Mouse (Mus musculus): ENCODE results near the gene Prmt8. TPM values are rescaled to one million over a fixed set of nuclear protein-coding genes. Genes with fewer than 3 reads are reported as not detected.

Gene Prmt8
- polyA plus RNA-seq, 1 experiment from 2014 or later: not detected

DNA sequence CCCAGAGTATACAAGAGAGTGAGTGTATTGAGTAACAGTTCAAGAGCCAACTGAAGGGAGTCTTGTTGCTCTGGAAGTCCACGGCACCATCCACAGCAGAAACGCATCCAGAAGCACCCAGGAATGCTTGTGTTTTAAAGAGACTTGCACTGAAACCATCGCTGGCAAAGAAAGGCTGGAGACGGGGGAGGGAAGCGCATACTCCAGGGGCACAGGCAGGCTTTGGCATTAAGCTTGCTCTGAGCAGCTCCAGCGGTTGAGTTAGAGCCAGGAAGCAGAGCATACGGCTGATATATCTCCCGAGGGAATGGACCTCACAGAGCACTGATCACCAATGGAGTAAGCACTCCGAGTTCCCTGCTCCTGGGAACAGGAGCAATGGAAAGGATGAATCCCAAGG lies 91.0 kb downstream of the Prmt8 start:
- Histone ChIP-seq H3K4me2 (replicated peaks; ENCODE audit: low read depth, low read length) (no peak overlapping the region), H3K27me3 (ENCODE audit: insufficient read depth, low read length) (0 out of 2 replicates have a peak, but pooled peaks cover 3% of the 10 kb centered on the region), H3K4me1 (ENCODE audit: insufficient read depth, low read length) (no peaks in the 10 kb centered on the region), H3K36me3 (ENCODE audit: insufficient read depth, low read length) (no peaks in the 10 kb centered on the region), H3K4me3 (ENCODE audit: low read length) (no peak overlapping the region), H3K9me3 (ENCODE audit: low read length) (no peaks in the 10 kb centered on the region), H3K27ac (ENCODE audit: low read length) (no peak overlapping the region), H3K9ac (replicated peaks; ENCODE audit: low read length) (no peak overlapping the region)
- 73% methylated on average over 9 of the region's 9 CpGs for WGBS
- ATAC-seq (ENCODE audit: low FRiP score, low TSS enrichment): no peak

DNA sequence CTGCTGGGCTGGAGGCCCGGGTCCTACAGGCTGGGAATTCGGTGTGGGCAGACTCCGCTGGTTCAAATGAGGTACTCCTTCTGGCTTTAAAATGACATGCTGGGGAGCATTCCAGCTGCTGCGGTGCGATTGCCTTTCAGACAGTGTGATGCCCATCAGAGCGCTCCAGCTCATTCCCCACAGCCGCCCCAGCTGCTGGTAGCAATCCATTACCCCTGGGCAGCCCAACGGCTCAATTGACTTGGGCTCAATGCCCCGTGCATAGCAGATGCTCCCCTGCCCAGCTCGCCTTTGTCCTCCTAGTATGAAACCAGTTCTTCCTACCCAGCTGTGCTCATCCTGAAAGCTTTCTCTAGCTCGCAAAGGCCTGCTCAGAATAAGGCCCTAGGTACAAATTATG lies 92.4 kb downstream of the Prmt8 start:
- 74% methylated on average over 11 of the region's 11 CpGs for WGBS
- no peak overlapping the region for H3K4me3 ChIP-seq (ENCODE audit: low read length)
- H3K9ac ChIP-seq (replicated peaks; ENCODE audit: low read length): no peak overlapping the region
- H3K4me2 ChIP-seq (replicated peaks; ENCODE audit: low read depth, low read length): no peak overlapping the region
- ATAC-seq (ENCODE audit: low FRiP score, low TSS enrichment): no peak
- H3K9me3 ChIP-seq (ENCODE audit: low read length): no peaks in the 10 kb centered on the region
- no peaks in the 10 kb centered on the region for H3K36me3 ChIP-seq (ENCODE audit: insufficient read depth, low read length)
- H3K27ac ChIP-seq (ENCODE audit: low read length): no peak overlapping the region
- H3K4me1 ChIP-seq (ENCODE audit: insufficient read depth, low read length): no peaks in the 10 kb centered on the region
- no peaks in the 10 kb centered on the region for H3K27me3 ChIP-seq (ENCODE audit: insufficient read depth, low read length)

DNA sequence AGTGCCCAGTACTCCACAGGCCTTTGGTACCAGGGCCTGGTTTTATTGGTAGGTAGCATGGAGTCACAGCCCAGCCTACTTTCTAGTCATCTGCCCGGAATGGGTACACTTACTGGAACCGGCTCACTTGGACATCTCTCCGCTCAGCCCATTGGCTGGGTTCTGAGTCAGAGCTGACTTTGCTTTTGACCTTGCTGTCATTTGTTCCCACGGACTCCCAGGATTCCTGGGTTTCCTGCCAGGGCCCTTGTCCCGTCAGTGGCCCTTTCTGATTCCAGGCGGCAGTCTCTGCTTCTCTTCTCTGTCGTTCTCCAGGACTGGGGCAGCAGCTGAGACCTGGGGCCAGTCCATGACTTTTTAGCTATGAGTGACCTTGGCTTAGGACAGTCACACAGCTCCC lies 97.2 kb downstream of the Prmt8 start:
- 78% methylated on average over 7 of the region's 7 CpGs for WGBS
- no peak for ATAC-seq (ENCODE audit: low FRiP score, low TSS enrichment)

DNA sequence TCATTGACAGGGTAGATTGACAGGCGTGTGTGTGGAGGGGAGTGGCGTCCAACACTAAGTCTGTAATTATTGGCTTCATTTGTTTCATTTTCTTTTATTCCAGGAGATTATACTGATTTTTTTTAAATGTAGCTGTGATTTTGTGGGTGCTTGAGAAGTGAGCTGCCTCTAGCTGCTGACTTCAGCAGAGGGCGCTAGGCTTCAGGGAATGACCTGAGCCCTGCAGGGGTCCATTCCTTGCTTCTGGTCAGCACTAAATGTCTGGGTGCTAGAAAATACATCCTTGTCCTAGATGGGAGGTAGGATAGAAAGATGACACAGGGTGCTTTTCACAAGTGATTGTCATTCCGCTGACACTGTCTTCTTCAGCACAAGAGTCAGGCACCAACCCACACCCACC lies 99.2 kb downstream of the Prmt8 start:
- no peaks in the 10 kb centered on the region for H3K4me1 ChIP-seq (ENCODE audit: insufficient read depth, low read length)
- H3K9ac ChIP-seq (replicated peaks; ENCODE audit: low read length): no peak overlapping the region
- WGBS: 92% methylated on average over 4 of the region's 4 CpGs
- H3K4me3 ChIP-seq (ENCODE audit: low read length): no peak overlapping the region
- ATAC-seq (ENCODE audit: low FRiP score, low TSS enrichment): no peak
- H3K27me3 ChIP-seq (ENCODE audit: insufficient read depth, low read length): no peaks in the 10 kb centered on the region
- no peak overlapping the region for H3K4me2 ChIP-seq (replicated peaks; ENCODE audit: low read depth, low read length)
- H3K9me3 ChIP-seq (ENCODE audit: low read length): no peaks in the 10 kb centered on the region
- H3K27ac ChIP-seq (ENCODE audit: low read length): no peak overlapping the region
- H3K36me3 ChIP-seq (ENCODE audit: insufficient read depth, low read length): no peaks in the 10 kb centered on the region

More for the DNA sequence above, 97.2 kb downstream of the Prmt8 start:
- Histone ChIP-seq H3K4me3 (ENCODE audit: low read length) (no peak overlapping the region), H3K27ac (ENCODE audit: low read length) (no peak overlapping the region), H3K9ac (replicated peaks; ENCODE audit: low read length) (no peak overlapping the region), H3K36me3 (ENCODE audit: insufficient read depth, low read length) (no peaks in the 10 kb centered on the region), H3K4me2 (replicated peaks; ENCODE audit: low read depth, low read length) (no peak overlapping the region), H3K9me3 (ENCODE audit: low read length) (no peaks in the 10 kb centered on the region), H3K4me1 (ENCODE audit: insufficient read depth, low read length) (no peaks in the 10 kb centered on the region), H3K27me3 (ENCODE audit: insufficient read depth, low read length) (no peaks in the 10 kb centered on the region)

DNA sequence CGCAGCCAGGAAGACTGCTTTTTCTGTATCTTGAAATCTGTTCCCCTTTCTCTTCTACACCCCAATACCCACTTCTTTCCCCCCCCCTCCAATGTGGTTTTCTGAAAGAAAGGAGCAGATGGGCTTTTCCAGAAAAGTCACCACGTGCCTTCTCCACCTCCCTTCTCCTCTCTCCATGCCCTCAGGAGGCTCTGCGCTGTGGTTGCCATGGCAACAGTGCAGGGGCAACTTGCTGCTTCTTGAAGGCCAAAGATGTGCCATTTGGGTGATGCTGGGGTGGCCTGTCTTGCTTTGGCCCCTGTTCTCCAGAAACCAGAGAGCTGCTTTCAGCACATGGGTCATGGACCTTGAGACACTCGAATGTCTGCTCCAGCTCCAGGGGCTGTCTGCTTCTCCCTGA lies 100.0 kb downstream of the Prmt8 start:
- Histone ChIP-seq H3K36me3 (ENCODE audit: insufficient read depth, low read length) (no peaks in the 10 kb centered on the region), H3K4me3 (ENCODE audit: low read length) (no peak overlapping the region), H3K4me2 (replicated peaks; ENCODE audit: low read depth, low read length) (no peak overlapping the region), H3K27me3 (ENCODE audit: insufficient read depth, low read length) (no peaks in the 10 kb centered on the region), H3K9me3 (ENCODE audit: low read length) (no peaks in the 10 kb centered on the region), H3K9ac (replicated peaks; ENCODE audit: low read length) (no peak overlapping the region), H3K27ac (ENCODE audit: low read length) (no peak overlapping the region), H3K4me1 (ENCODE audit: insufficient read depth, low read length) (no peaks in the 10 kb centered on the region)
- ATAC-seq (ENCODE audit: low FRiP score, low TSS enrichment): no peak
- 66% methylated on average over 4 of the region's 4 CpGs for WGBS

DNA sequence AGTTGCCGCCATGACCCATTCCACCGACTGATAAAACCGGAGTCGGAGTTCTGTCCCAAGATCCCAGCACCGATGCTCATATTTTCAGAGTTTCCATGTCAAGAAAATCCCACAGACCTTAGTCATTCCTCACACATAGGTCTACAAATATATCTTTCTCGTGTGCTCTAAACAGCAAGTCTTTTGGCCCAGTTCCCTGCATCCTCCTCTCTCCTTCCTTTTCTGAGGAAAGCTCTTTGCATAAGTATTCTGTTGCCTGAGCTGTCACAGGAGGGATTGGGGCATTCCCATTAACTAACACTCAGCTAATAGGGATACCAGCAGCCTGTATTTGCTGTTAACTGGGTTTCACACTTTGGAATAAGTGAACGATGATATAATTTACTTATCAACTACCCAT lies 106.0 kb downstream of the Prmt8 start:
- Histone ChIP-seq H3K4me3 (ENCODE audit: low read length) (no peak overlapping the region), H3K27me3 (ENCODE audit: insufficient read depth, low read length) (no peaks in the 10 kb centered on the region), H3K9me3 (ENCODE audit: low read length) (no peaks in the 10 kb centered on the region), H3K36me3 (ENCODE audit: insufficient read depth, low read length) (no peaks in the 10 kb centered on the region), H3K4me1 (ENCODE audit: insufficient read depth, low read length) (0 out of 2 replicates have a peak, but pooled peaks cover 3% of the 10 kb centered on the region), H3K4me2 (replicated peaks; ENCODE audit: low read depth, low read length) (no peak overlapping the region), H3K27ac (ENCODE audit: low read length) (no peak overlapping the region), H3K9ac (replicated peaks; ENCODE audit: low read length) (no peak overlapping the region)
- WGBS: 79% methylated on average over 7 of the region's 7 CpGs
- no peak for ATAC-seq (ENCODE audit: low FRiP score, low TSS enrichment)

DNA sequence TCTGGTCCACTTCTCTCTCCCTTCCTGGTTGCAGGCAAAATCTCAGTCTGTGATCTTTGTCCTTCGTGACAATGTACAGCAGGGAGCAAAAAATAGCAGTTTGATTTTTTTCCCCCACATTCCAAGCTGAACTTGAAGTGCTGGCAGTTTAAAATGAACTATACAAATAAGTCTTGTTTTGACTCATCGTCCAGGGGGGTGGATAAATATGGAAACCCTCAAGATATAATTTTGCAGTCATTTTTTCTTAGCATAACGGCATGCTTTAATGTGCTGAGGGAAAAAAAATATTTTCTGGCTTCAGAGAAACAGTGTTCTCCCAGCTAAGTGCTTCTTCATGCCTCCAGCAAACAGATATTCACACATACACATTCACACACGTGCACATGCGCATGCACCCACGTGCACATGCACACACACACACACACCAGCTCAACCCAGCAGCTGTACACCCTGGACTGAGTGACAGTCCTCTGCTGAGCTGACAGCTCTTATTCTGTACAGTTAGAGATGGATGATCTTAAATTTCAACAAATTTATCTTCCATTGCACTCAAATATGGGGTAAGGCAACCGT lies 107.5 kb downstream of the Prmt8 start:
- H3K4me1 ChIP-seq (ENCODE audit: insufficient read depth, low read length): 0 out of 2 replicates have a peak, but pooled peaks cover 3% of the 10 kb centered on the region
- H3K27ac ChIP-seq (ENCODE audit: low read length): no peak overlapping the region
- H3K4me2 ChIP-seq (replicated peaks; ENCODE audit: low read depth, low read length): no peak overlapping the region
- no peaks in the 10 kb centered on the region for H3K36me3 ChIP-seq (ENCODE audit: insufficient read depth, low read length)
- ATAC-seq (ENCODE audit: low FRiP score, low TSS enrichment): no peak
- WGBS: 78% methylated on average over 7 of the region's 7 CpGs
- no peak overlapping the region for H3K9ac ChIP-seq (replicated peaks; ENCODE audit: low read length)
- H3K4me3 ChIP-seq (ENCODE audit: low read length): no peak overlapping the region
- 0 out of 2 replicates have a peak, but pooled peaks cover under 1% of the 10 kb centered on the region for H3K9me3 ChIP-seq (ENCODE audit: low read length)
- H3K27me3 ChIP-seq (ENCODE audit: insufficient read depth, low read length): no peaks in the 10 kb centered on the region

DNA sequence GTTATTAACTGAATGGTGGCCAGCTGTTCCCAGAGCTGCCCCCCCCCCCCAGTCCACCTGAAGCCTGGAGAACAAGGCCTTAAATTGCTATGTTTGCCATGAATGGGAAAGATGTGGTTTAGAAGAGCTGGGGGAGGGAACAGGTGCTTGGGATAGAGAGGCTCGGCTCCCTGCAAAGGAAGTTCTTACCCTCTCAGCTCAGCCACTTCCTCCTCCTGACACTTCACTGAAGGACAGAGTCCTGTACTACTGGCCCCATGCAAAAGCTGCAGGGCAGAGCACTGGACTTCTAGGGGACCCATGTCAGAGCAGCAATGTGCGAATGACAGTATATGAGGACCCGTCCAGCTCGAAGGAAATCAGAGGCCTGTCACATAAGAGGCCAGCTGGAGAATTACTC lies 109.3 kb downstream of the Prmt8 start:
- Histone ChIP-seq H3K27me3 (ENCODE audit: insufficient read depth, low read length) (no peaks in the 10 kb centered on the region), H3K27ac (ENCODE audit: low read length) (no peak overlapping the region), H3K4me3 (ENCODE audit: low read length) (no peak overlapping the region), H3K36me3 (ENCODE audit: insufficient read depth, low read length) (no peaks in the 10 kb centered on the region), H3K4me2 (replicated peaks; ENCODE audit: low read depth, low read length) (no peak overlapping the region), H3K9ac (replicated peaks; ENCODE audit: low read length) (no peak overlapping the region), H3K4me1 (ENCODE audit: insufficient read depth, low read length) (0 out of 2 replicates have a peak, but pooled peaks cover 3% of the 10 kb centered on the region), H3K9me3 (ENCODE audit: low read length) (0 out of 2 replicates have a peak, but pooled peaks cover 2% of the 10 kb centered on the region)
- ATAC-seq (ENCODE audit: low FRiP score, low TSS enrichment): no peak
- 72% methylated on average over 4 of the region's 4 CpGs for WGBS

DNA sequence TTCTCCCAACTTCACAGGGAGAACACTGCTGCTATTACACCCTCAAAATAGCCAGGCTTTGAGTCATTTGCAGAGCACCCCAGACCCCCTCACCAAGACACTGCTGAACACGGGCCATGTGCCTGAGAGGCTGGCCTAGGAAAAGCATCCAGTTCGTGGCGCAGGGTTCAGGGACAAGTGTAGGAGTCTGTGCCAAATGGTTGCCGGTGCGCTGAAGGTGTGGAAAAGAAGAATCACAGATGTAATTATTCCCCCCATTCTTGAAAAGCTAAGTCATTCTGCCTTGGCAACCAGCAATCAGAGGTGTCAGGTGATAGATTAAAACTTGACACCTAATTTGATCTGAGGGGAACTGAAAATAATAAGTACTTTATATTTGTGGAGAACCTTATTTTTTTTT lies 109.8 kb downstream of the Prmt8 start:
- WGBS: 46% methylated on average over 5 of the region's 5 CpGs
- no peaks in the 10 kb centered on the region for H3K27me3 ChIP-seq (ENCODE audit: insufficient read depth, low read length)
- ATAC-seq (ENCODE audit: low FRiP score, low TSS enrichment): no peak
- 0 out of 2 replicates have a peak, but pooled peaks cover 2% of the 10 kb centered on the region for H3K9me3 ChIP-seq (ENCODE audit: low read length)
- H3K36me3 ChIP-seq (ENCODE audit: insufficient read depth, low read length): no peaks in the 10 kb centered on the region
- H3K27ac ChIP-seq (ENCODE audit: low read length): no peak overlapping the region
- no peak overlapping the region for H3K9ac ChIP-seq (replicated peaks; ENCODE audit: low read length)
- no peak overlapping the region for H3K4me3 ChIP-seq (ENCODE audit: low read length)
- H3K4me1 ChIP-seq (ENCODE audit: insufficient read depth, low read length): 0 out of 2 replicates have a peak, but pooled peaks cover 3% of the 10 kb centered on the region
- H3K4me2 ChIP-seq (replicated peaks; ENCODE audit: low read depth, low read length): no peak overlapping the region

DNA sequence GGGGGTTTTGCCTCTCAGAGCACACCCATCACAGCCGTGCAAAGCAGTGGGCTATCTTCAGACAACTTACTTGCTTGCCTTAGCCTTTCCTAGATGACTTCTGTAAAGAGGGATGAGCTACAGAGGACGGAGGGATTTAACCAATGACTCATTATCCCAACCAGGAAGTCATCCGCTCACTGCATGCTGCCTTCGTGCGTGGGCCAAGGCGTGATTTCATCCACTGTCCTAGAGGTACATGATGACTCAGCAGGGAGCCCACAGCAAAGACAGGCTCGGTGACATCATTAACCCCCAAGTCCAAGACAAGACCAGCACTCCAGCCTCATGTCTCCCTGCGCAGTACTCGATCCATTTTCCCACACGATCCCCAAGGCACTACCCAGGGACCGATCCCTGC lies 112.1 kb downstream of the Prmt8 start:
- Histone ChIP-seq H3K27me3 (ENCODE audit: insufficient read depth, low read length) (no peaks in the 10 kb centered on the region), H3K27ac (ENCODE audit: low read length) (no peak overlapping the region), H3K36me3 (ENCODE audit: insufficient read depth, low read length) (no peaks in the 10 kb centered on the region), H3K9ac (replicated peaks; ENCODE audit: low read length) (no peak overlapping the region), H3K4me1 (ENCODE audit: insufficient read depth, low read length) (0 out of 2 replicates have a peak, but pooled peaks cover 3% of the 10 kb centered on the region), H3K9me3 (ENCODE audit: low read length) (0 out of 2 replicates have a peak, but pooled peaks cover 2% of the 10 kb centered on the region), H3K4me2 (replicated peaks; ENCODE audit: low read depth, low read length) (no peak overlapping the region), H3K4me3 (ENCODE audit: low read length) (no peak overlapping the region)
- no peak for ATAC-seq (ENCODE audit: low FRiP score, low TSS enrichment)
- WGBS: 94% methylated on average over 11 of the region's 11 CpGs

Data from kidney, embryonic 16.5 days (tissue).